Mouse (Mus musculus) lung, postnatal 0 days (tissue): ENCODE results near the gene Mob3b.

ENCODE experiments used
- CTCF ChIP-seq: IDR thresholded peaks from 2 replicates; pipeline ENCODE4 v1.5.1; 2016; ENCODE audit warnings: antibody characterized with exemption, mild to moderate bottlenecking
- EP300 ChIP-seq: IDR thresholded peaks from 2 replicates; pipeline ENCODE4 v1.6.1; 2016; ENCODE audit warnings: antibody characterized with exemption, mild to moderate bottlenecking, control low read depth

- TF ChIP-seq CTCF (peak; percentile 54), EP300 (no peak)
Measured at GRCm38 (mm10) chr4:34905396-34905795, 251.9 kb downstream of the Mob3b start.
